Mouse (Mus musculus) lung, postnatal 36 days (tissue): ENCODE data around the gene Dok5.

Experiments used
- DNase-seq: peaks from one replicate; pipeline ENCODE4 v3.0.0; 2022; ENCODE audit warnings: mixed read lengths

The Dok5 gene

DNA sequence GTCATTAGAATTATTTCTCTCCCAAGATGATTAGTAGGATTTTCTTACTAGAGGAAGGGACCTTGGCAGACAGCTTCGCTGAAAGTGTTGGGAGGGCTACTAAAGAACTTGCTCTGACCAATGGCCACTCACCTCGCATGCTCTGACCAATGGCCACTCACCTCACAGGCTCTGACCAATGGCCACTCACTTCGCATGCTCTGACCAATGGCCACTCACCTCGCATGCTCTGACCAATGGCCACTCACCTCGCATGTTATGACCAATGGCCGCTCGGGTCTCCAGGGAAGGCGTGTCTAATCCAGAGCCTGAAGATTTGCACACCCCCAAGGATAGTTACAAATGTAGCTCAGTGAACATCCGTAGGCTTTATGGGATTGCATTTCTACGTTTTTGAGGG is 131.6 kb downstream of the Dok5 start:
- DNase-seq: no peak

DNA sequence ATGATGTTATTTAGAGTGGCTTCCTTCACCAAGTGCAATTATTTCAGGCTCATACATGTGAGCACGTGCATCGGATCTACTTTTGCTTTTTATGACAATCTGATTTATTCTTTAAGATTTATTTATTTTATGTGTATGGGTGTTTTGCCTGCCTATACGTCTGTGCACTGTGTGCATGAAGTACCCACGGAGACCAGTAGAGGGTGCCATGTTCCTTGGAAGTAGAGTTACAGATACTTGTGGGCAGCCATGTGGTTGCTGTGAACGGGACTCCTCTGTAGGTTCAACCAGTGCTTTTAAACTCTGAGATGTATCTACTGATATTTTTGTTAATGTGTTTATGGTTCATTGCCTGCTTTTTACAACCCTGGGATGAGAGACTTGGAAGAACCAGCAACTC is 132.4 kb downstream of the Dok5 start:
- no peak for DNase-seq

- DNase-seq: no peak
These were observed 133.2 kb downstream of the Dok5 start for GRCm38 (mm10) chr2:170864820-170865219.

- DNase-seq: no peak
These were observed 139.0 kb downstream of the Dok5 start for GRCm38 (mm10) chr2:170870566-170870965.

- no peak for DNase-seq
These were observed 139.9 kb downstream of the Dok5 start for GRCm38 (mm10) chr2:170871469-170871868.

DNA sequence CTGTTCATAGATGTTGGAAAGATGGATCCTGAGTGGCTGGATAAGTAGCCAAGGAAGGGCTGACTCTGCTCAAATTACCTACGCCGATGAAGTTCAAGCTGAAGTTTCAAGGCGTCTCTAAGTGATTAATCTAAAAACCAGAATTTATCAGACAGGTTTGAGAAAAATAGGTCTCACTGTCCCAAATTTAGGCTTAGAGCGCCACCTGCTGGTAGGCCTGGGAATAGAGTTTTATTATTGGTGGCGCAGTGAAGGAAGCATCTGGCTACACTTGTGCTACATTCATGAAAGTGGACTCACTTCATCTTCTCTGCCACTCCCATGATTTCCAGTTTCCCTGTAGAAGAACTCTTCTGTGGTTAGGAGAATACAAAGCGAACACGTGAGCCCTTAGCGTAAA is 141.8 kb downstream of the Dok5 start:
- peak; percentile 74 for DNase-seq

DNA sequence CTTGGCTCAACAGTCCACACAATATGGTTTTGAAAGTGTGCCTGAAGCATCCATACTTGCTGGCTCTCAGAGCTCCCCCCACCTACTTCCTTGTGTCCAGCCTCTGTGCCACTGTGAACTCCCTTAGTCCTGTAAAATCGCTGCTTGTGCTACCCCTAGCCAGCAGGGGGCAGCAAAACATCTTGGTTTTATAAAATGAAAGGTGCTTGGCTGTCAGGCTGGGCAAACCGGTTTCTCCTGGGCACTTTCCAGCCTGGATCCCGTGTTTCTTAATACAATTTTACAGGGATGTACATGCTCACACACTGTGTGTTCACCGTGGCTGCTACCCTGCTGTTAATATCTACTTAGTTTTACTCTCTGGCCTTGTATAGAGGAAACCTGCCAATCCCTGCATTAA is 145.9 kb downstream of the Dok5 start:
- peak; percentile 90 for DNase-seq

GRCm38 (mm10) chr2:170877936-170878335 is 146.3 kb downstream of the Dok5 start:
- no peak for DNase-seq

GRCm38 (mm10) chr2:170884209-170884801 is 152.7 kb downstream of the Dok5 start:
- DNase-seq: peak; percentile 62

DNA sequence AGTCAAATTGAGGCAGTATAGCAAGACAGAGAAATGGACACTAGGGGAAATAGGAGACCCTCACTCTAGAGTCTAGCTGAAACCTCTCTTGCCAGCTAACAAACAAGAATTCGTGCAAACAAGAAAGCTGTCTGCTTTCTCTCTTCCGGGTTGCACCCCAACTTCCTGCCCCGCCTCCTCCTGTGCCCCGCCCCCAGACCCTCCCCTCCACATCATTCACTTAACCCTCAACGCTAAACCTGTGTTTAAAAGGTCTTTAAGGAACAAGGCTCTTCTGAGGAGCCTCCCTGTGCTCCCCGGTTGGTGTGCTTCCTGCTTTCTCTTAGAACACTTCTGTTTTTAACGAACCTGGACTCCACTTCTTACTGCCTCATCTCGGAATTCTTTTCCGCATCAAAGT is 156.4 kb downstream of the Dok5 start:
- DNase-seq: no peak

DNA sequence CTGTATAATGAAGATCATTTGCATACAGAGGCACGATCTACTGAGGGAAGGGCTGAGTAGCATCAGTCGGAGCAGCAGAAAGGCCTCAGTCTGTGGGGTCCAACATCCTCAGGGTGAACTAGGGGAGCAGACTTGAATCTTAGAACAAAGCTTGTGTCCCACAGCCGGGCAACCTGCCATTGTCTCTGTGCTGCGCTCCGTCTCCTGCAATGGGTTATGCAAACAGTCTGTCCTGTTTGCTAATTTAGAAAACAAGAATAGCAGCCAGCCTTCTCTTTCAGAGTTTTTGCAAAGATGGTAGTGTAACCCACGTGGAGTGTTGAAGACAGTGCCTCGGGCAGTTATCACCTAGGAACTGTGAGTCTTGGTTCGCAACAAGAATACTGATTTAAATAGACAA is 163.5 kb downstream of the Dok5 start:
- DNase-seq: no peak

DNA sequence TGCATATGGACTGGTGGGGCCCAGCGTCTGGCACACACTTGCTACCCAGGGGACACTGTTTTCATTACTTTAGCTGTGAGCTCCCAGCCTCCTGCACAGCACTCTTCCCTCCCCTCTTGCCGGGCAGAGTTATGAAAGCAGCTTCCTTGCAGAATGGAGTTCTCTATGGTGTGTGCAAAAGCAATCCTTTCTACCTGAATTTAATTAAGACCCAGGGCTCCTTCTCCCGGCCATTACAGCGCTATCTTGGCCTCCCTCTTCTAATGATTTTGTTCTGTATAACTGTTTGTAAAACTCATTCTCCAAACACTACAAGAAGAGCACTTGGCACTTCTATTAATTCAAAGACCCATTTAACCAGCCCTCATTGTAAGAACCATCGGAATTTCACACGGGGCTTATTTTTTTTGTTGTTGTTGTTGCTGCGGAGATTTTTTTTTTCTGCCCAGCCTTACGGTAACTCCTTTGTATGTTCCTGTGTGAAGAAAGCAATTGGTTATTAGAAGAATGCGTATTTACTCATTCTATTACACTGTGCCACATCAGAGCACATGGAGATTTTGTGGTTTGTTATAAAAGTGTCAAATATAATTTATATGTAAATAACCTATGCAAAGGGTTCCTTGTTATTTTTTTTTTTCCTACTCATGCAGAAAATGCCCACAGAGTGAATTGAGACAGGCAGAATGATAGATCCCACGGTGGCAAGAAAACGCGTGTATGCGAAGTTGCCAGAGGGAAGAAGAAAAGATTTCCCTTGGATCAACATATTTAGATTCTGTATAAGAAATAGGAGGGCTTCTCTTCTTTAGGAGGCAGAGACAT is 170.8 kb downstream of the Dok5 start:
- DNase-seq: no peak

- DNase-seq: no peak
These were observed 171.4 kb downstream of the Dok5 start for GRCm38 (mm10) chr2:170903029-170903306.

- DNase-seq: no peak
These were observed 171.8 kb downstream of the Dok5 start for GRCm38 (mm10) chr2:170903367-170903766.

- DNase-seq: peak; percentile 66
These were observed 181.1 kb downstream of the Dok5 start for GRCm38 (mm10) chr2:170912589-170913223.

DNA sequence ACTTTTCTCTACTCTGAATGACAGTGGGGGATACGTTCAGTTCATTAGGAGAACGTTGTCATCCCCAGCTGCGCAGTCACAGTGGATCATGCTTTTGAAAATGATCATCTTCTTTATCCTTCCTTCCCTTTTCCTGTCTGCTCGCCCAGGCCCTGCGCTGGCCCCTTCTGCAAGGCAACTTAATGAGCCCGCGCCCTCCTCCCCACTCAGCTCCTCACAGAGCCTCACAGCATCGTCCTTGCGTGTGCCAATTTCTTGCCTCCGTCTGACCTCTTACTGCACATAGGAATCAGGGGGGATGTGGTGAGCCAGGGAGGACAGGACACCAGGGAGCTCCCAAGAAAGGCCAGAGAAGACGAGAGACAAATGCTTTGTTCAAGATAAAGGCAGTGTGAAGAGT is 182.3 kb downstream of the Dok5 start:
- no peak for DNase-seq

DNA sequence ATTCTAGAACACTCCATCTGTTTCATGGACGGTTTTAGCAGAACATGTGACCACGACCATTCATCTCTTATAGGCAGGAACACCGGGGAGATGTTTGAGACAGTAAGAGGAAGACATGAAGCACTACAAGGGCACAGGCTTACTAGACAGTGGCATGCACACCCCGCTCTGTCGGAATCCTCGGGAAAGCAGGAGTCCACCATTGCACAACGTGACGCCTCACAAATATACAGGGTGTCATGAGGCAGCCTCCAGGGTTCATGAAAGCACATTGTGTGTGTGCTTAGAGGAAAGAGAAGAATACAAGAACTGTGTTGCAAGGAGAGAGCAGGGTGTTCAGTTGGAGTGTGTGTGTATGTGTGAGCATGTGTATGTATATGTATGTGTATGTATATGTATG is 184.0 kb downstream of the Dok5 start:
- no peak for DNase-seq

DNA sequence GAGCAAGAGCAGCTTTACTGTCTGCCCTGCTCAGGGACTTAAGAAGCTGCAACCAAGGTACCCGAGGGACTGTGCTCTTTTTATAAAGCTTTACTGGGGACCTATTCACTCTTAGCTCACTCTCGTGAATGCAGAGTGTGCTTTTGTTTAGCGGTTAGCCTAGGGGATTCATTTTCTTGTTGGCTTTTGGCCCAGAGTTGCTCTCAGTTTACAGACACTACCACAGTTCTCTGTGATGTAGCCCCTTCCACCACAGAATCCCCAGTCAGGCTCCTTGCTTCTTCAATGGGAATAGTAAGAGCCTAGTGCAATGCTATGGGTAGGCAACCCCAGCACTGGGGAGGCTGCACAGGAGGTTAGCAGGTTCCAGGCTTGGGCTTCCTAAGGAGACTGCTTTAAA is 190.7 kb downstream of the Dok5 start:
- DNase-seq: no peak

- no peak for DNase-seq
These were observed 192.5 kb downstream of the Dok5 start for GRCm38 (mm10) chr2:170924131-170924530.

- no peak for DNase-seq
These were observed 194.6 kb downstream of the Dok5 start for GRCm38 (mm10) chr2:170926237-170926636.
